Mouse (Mus musculus) gastrocnemius, postnatal 36 days (tissue): Measurements from ENCODE around the gene Nedd9. TPM values are rescaled to one million over a fixed set of nuclear protein-coding genes. Genes with fewer than 3 reads are reported as not detected.

Source experiments
- DNase-seq, 2 experiments: peaks; one replicate each; pipeline ENCODE4 v3.0.0; 2022
- intact Hi-C: fragments of 180-260 bp; cut with DNase I; formaldehyde crosslinking; loops from one replicate; pipeline ENCODE4 v1.15.1; 2025
- total RNA-seq, 2 experiments: library from RNA; stranded (reverse); gene quantifications; 2 replicates each; pipeline ENCODE4 v1.2.3; 2021

Nedd9 gene
- total RNA-seq, 2 experiments from 2014 or later, result 5.7 to 7.0 TPM

DNA sequence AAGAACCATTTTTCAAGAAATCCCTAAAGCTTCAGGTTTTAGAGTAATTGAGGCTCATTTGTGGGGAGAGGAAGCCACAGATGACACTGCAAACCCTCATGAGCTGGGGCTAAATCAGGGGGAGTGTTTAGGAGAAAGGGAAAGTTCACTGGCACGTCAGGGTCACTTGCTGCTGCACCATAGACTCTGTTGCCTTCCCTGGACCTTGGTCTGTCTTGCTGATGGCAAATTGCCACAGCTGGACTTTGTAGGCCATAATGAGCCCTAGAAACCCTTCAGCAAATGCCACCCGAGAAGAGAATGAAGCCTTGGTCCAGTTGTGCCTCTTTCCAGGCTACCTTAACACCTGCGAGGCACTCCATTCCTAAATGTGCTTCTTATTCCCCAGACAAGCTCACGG is 66.8 kb downstream of the Nedd9 start:
- intact Hi-C loops, result no loop called here

DNA sequence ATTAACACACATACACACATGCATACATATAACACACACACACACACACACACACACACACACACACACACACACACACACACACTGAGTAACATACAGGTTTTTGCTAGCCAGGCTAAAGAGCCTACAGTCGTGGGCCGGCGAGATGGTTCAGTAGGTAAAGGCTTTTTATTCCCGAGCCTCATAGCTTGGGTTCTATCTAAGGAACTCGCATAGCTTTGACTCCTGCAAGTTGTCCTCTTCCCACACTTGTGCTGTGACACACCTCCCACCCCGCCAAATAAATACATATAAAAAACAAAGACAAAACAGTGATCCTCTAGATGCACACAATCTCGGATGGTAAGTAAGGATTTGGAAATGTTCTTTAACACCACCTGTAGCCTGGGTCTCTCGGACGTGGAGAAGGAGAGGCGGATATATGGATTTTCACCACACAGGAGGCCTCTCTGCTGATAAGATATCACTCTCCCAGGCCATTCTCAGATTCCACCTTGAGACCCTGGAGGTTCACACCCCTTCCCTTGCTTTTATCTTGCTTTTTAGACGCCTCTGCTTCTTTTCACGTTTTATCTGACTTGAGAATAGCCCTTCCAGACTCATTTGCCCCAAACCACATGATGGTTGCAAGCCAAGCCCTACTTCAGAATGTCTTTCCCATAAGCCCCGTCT is 68.8 kb downstream of the Nedd9 start:
- no peak for DNase-seq
- intact Hi-C loops, result no loop called here

More for the DNA sequence above, 66.8 kb downstream of the Nedd9 start:
- no peak for DNase-seq

DNA sequence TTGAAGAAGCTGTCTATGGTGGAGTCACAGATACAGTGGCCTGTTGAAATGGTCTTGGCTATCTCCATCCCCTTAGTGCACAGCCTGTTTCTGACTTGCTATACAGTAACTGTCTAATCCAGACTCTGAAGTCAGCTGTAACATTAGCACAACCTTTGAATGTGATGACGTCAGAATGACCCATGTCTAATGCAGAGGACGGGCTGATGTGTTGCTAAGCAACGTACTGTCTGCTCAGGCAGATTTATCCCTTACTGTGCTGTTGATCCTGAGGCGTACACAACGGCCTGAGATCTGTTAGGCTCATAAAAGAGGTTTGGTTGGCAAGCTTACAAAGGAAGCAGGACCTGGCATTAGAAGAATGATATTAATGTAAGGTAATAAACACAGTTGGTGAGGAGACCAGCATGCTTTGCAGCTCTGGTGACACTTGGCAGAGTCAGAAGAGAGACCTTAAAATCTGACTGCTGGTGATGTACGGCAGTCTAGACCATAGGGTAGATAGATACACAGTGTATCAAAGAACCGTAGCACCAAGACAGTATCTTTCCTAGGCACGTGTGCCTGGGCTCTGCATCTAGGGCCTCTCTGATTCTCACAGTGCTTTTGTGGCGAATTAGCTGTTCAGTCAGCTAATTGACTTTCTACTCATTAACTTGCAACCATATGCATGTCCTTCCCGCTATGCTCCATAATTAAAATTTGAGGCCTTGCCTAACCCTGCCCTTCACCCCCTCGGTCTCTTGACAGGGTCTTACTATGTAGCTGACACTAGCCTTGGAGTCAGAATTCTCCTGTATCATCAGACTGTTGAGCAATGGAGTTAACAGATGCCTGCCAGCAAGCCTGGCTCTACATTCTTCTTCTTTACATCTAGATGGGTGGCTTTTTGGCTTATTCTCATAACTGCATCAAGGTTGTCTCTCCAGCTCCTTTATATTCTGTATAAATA is 70.8 kb downstream of the Nedd9 start:
- intact Hi-C loops, result no loop called here
- DNase-seq, result no peak

DNA sequence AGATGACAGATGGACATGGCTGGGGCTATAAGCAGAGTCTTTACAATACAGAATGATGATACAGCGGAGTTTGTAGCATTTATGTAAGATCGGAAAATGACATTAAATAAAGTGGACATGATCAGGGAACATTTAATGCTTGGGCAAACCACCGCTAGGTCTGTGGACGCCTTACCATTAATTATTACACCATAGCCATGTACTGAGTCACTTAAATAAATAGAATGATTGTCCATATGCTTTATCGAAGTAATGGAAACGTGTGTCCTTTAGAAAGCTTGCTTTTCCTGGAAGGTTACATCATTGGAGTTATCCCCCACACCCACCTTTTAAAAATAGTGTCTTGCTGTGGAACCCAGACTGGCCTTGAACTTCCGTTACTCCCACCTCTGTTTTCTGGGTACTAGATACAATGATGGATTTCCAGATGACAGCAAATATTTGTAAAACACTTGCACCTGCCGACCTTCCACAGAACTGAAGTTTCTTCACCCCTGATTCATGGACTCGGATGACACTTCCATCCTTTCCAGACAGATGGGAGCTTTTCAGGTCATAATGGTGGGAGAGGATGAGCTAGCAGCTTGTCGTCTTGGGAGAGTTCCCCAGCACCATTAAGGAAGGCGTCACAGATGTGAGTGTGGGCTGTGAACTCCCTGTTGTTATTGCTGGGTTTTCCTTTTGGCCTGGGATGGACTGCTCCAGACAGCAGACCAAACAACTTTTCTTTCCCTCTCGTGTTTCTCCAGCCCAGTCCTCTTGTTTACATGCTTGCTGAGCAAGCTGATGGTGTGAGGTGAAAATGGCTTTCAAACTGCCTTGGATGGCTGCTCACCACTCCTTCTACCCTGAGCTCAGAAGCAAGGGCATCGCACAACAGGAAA is 76.7 kb downstream of the Nedd9 start:
- intact Hi-C loops, result no loop called here
- DNase-seq, result no peak

DNA sequence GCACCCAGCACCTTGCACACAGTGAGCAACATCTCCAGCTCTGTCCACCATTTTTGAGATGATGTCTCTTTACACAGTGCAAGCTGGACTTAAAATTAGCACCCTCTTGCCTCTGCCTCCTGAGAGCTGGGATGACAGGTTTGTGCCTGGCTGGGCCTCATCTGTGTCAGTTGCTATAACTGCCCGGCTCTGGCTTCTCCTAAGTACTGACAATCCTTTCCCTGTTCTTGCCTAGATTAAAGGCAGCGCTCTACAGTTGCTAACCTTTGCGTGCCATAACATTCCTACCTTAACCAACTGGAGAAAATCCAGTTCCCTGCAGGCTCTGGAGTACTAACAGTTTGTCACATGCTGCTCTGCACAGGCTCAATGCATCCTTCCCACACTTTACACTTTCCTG is 77.9 kb downstream of the Nedd9 start:
- intact Hi-C loops, result no loop called here
- DNase-seq, result no peak

DNA sequence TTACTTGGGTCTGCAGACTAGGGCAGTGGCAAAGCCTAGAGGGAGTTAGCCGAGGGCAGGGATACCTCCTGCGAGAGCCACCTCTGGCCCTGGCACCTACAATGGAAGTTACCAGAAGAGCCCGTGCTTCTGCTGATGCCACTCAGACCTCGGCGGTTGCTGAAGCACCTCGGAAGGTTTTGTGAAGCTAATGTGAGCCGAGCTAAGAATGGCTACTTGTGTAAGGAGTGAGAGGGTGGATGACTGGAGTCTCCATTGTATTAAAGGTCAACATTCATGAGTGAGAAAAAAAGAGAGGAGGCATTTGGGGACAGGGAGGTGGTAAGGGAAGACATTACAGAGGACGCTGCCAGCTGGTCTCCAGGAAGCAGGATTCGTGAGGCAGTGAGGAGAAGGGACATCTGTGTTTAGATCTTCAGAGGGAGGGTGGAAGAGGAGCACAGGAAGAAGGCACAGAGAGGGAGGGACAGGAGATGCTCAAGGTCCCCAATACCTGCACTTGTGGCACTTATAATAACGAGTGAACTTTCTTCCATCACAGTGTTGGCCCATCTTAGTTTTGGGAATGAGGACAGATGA is 78.7 kb downstream of the Nedd9 start:
- DNase-seq, result no peak
- intact Hi-C loops, result no loop called here

DNA sequence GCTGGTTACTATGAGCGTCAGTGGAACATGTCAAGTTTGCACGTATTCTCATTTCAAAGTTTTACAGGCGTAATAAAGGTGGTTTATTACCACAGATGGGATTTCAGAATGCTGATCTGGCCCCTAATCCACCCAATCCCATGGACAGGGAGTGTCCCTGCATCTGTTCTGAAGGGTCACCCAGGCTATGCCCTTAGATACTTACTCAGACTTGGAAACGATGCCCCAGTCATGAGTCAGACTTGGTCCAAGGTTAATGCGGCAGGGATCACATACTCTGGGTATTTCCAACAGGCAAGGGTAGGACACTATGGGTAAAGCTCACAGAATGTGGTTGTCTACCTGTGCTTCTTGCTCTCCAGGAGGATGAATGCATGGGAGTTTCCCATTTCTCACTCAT is 82.2 kb downstream of the Nedd9 start:
- intact Hi-C loops, result no loop called here
- DNase-seq, result no peak

DNA sequence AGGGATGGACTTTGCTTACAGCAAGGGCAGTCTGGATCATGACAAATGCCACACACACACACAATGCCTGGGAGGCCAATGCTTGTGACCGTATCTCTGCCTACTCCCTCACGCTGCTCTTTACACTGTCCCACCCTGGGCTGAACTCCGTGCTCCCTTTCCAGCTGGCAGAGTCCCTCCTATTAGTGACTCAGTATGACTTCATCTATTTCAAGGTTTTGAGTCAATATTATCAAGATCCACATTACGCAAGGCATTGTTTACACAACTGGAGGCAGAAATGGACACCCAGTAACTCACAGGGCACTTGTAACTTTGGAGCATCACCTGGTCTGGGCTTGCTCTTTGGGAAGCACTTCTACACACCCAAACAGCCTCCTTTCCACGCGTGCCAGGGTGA is 83.3 kb downstream of the Nedd9 start:
- peak; percentile 30 to 32 for DNase-seq
- intact Hi-C loops, result no loop called here

DNA sequence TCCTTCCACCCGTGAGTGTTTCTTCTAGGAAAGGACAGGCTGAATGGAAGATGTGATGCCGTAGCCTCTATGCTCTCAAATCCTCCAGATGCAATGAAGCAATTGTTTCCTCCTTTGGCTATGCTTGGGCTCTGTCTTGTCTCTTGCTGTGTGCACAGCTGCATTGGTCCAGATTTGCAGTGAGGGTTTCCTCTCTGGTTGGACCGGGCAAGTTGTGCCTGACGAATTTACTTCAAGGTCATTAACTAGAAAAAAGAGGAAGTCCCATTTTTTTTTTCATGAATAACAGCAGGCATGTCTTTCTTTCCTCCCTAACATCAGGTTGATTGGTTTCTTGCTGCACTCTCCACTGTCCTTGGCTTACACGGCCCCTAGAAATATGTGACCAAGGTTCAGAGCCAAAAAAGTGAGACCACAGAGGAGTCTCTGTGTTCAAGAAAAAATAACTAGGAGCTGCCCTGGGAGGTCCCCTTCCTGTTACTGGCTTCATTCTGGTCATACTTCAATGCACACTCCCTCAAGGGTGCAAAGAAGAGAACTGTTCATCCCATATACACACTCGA is 84.6 kb downstream of the Nedd9 start:
- DNase-seq, result no peak
- intact Hi-C loops, result no loop called here

DNA sequence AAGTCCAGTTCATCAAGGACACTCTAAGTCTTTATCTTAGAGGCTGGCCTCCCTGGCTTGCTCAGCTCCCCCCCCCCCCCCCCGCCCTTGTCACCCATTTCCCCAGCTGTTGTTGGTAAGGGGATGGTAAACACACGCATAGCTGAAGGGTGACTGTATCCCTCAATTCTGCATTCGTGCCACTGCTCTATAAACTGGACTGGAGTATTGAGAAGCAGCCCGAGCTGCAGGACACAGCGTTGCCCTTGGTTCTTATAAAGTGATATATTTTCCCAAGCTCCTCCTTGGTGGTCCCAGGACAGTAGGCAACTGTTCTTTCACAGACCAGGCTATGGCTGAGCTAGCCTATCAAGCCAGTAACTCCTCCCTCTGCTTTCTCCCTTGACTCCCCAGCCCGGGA is 85.4 kb downstream of the Nedd9 start:
- no peak for DNase-seq
- intact Hi-C loops, result no loop called here

DNA sequence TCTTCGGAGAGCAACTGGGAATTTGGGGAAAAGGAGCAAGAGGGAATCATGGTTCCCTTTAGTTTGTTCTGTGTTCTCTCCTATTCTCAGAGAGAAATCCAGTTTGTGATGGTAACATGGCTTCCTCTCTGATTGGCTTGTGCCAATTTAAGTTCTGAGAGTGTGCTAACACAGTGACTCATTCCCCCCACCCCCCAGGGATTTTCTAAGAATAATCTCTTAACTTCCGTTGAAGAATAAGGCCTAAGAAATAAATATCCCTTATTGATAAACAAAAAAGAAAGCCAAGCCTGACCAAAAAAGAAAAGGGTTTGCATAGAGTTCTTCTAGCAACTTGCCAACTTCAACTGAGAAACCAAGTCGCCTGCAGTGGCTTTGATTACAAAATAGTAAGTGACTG is 86.9 kb downstream of the Nedd9 start:
- intact Hi-C loops, result no loop called here
- DNase-seq, result no peak

DNA sequence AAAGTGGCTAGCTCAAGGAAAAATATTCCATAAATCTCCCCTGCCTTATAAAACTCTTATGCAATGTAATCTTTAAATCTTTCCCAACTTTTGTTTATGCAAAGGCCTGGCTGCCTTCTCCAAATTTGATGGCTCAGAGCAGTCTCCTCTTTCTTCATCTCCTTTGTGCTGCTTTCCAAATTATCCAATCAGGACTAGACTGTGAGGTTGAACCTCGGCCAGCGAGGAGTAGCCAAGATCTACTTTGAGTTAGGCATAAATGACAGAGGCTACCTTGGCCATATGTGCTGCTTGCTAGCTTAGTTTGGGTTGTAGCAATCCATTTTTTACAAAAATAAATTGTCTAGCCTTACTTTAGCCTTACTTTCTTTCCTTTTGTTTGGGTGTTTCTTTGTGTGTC is 95.0 kb downstream of the Nedd9 start:
- DNase-seq, result no peak
- intact Hi-C loops, result no loop called here

DNA sequence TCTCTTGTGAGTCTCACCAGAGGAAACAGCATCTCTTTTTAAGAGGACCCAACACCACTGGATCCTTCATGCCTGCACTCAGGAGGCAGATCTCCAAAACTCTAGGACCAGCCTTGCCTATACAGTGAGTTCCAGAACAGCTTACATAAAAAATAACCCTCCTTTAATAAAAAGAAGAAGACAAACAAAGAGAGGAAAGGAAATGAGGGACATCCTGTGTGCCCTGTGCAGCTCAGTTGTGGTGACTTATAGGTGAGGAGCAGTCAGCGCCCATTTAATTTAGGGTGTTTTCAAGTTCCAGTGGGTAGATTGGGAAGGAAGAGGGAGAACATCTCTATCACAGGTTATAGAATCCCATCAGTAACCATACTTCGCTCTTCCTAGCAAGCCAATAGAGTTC is 96.5 kb downstream of the Nedd9 start:
- DNase-seq, result no peak
- intact Hi-C loops, result no loop called here

DNA sequence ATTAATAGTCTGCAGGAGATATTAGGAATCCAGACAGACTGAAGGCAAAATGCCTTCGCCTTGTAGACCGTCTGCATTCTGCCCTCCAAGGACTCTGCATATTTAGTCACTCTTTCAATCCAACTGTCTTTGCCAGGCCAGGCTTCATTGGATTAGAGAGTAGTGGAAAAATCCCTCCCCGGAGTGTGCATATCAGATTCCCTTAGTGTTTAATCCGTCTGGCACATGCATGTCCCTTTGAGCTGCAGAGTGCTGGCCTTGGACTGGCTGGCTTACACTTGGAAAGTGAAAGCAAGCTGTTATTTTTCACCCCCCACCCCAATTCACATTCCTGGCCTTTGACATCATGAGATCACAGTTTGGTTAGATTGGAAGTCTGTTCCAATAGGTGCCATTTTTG is 100.6 kb downstream of the Nedd9 start:
- intact Hi-C loops, result no loop called here
- DNase-seq, result peak in 1 of 2 experiments; percentile 37

DNA sequence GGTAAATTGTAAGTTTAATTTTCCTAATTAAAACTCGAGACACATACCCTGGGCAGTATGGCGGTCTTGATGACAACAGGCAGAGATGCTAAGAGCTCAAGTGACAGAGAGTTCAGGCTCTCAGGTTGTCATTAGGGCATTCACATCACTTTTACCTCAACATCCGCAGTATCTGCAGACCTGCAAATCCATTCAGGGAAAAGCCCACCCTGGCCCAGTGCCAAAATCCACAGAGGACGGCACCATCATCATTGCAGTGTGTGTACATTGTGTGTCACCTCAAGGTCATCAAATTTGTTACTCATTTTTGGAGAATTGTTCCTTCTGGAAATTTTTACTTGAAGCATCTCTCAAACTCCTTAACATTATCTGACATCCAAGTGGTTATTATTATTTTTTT is 102.3 kb downstream of the Nedd9 start:
- intact Hi-C loops, result no loop called here
- no peak for DNase-seq

DNA sequence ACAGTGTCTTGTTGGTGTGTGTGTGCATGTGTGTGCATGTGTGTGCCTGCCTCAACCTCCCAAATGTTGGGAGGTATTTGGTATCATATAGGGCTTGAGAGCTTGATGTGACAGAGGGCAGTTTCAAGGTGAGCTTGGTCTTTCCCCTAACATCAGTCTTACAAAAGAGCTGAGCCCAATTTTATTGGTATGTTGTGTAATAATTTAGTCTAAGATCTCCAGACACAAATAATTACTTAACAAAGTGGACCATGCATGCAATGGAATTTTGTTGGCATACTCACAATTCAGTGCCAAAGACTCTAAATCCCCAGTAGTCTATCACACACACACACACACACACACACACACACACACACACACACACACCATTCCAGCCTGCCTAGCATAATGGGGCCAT is 104.5 kb downstream of the Nedd9 start:
- DNase-seq, result no peak
- intact Hi-C loops, result no loop called here

DNA sequence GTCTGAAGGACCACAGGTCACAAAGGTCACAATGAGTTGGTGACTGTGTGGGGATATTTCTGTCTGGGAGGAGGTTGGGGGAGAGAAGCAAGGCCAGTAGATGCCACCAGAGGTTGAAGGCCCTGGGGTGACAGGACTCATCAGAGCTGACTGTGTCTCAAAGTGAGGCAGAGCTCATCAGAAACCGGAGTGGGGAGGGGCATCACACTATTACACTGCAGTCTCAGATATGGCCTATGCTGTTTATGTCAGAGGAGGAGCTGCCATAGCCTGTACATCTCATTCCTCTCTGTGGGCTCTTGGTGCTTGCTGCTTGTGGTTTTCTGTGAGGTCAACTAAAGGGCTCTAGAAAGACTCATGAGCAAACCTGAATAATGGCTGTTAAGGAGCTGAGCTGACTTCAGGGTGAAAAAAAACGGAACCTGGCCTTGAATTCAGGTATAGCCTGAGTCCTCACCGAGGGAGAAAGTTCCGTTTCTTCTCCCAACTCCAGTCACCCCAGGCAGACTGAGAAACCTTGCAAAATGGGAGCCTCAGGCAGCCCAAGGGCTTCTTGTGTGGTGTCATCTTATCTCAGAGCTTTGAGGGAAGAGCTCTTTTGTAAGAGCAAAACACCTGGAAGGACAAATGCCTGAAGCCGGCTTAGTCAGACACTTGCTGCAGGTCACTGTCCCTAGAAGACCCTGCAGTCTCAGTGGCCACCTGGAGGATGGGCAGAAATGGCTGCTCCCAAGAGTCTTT is 105.2 kb downstream of the Nedd9 start:
- intact Hi-C loops, result no loop called here
- no peak for DNase-seq

DNA sequence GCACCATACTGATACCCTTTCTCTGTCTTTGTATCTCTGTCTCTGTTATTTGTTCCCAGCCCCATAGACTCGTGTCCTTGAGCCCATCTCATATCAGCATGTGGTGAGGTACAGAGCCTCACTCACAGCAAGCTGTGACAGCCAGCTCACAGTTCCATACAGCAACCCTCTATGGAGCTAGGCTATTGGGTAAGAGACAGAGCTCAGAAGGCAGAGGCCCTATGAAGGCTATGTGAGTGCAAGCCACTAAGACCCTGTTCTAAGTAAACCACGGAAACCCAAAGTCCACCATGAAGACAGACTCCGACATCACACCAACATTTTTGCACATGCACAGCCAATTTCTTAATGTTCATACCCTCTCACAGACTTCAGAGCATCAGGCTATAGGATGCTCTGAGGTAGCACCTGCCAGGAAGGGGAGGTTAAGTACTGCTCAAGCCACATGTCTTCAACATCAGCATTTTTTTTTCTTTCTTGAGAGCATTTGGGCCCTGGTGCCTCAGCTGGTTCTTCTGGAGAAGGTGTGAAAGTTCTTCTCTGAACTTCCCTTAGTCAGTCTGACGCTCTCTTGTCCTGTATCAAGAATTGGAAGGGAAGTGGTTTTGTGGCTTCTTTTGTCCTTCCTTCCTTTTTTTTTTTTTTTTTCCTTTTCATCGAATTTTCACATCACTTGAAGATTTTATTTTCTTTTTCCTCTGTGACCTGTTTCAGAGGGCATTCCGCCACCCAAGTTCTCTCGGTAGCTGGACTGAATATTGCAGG is 105.9 kb downstream of the Nedd9 start:
- DNase-seq, result no peak
- intact Hi-C loops, result no loop called here

DNA sequence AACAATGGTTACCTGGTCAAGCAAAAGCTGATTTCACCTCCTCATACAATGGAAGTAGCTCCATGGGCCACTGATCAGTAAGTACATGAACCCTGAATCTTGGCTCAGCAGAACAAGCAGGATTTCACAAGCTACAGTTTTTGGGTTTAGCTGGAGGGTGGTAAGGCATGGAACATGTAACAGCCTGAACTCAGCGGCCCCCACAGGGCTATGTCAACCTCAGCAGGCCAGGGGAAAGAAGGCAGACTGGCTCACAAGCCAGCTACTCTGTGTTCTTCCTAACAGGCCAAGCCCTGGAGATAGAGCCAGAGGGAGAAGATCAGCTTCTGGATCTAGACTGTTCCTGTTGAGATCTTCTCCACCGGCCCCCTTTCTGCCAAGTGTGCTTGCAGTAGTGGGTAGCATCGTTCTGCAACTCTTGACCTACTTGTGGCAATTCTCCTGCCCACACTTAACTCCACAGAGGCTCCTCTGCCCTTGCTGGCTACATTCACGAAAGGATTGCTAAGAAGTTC is 107.2 kb downstream of the Nedd9 start:
- no peak for DNase-seq
- intact Hi-C loops, result no loop called here
